Mouse (Mus musculus): ENCODE measurements at regions not wholly inside any gene's neighbourhood (a gene's known extent, or its start where the extent isn't known, plus 50 kb on each side); places are given as distances from the start of the nearest gene placed in this dataset.

DNA sequence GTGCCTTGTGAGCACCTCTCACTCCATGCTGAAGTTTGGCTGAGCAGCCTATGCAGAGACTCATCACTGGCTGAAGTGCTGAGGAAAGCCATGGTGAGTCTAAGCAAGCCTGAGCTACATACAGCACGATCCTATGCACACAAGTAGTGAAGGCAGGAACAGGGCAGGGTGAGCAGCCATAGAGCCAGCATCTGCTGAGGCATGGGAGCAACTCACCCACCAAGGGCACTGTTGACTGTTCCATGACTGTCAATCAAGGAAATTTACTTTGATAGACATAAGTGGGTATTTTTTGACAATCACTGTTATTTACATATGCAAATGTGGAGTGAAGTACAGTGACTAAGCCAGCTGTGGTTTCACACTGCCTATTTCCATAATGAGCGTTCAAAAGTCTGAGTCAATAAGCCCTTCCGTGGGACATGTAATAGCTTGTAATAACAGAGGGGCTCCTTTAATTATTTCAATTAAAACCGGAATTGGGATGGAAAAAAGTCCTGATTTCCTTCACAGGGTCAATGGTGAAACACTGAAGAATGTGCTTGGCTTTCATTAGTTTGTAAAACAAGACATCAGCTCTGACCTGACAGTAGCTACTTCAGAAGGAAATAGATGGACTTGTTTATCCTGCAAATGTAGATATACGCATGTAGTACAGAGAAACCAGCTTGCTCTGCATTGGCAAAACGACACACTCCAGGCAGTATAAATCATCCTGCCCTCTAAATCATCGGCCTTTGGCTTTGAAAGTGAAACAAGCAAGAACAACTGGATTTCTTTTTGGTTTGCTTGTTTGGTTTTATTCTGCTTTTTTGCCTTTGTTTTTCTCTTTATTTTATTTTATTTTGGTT lies 62.1 kb downstream of the Tuba3b start:
- no peak overlapping the region for H3K4me3 ChIP-seq (ENCODE audit: low read depth, low read length)
- no peaks in the 10 kb centered on the region for H3K9me3 ChIP-seq (ENCODE audit: low read length)
- H3K27me3 ChIP-seq (ENCODE audit: insufficient read depth, low read length), result no peaks in the 10 kb centered on the region
- no peak overlapping the region for H3K9ac ChIP-seq
- H3K27ac ChIP-seq (ENCODE audit: low read depth, low read length), result no peak overlapping the region
- H3K4me1 ChIP-seq (ENCODE audit: insufficient read depth), result no peaks in the 10 kb centered on the region
- WGBS, result 53% methylated on average over 7 of the region's 7 CpGs
- no peak for DNase-seq
- no peaks in the 10 kb centered on the region for H3K36me3 ChIP-seq (ENCODE audit: insufficient read depth)
- H3K4me2 ChIP-seq (ENCODE audit: low read depth), result no peak overlapping the region
- TF ChIP-seq CTCF (IDR thresholded peaks at IDR 0.05; ENCODE audit: low read depth), result no peak
- ATAC-seq, result peak; percentile 92

DNA sequence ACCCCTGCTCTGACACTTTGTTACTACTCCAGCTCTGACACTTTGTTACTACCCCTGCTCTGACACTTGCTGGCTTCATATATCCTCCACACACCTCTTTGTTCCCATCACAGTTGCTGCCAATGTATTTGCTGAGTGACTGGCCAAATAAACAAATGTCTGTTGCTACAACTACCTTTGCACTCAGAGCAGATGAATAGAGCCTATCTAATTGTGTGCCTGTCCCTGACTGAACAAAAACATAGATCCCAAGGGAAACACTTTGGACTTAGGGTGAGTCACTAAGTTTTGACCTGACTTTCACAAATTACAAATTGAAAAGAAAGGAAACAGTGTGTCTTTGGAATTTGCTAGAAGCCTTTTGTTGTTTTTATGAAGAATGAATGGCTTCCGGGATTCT lies 64.0 kb downstream of the Tuba3b start:
- WGBS, result 59% methylated on average over 1 of the region's 1 CpGs
- no peak for DNase-seq
- Histone ChIP-seq H3K9me3 (ENCODE audit: low read length) (no peaks in the 10 kb centered on the region), H3K4me3 (ENCODE audit: low read depth, low read length) (no peak overlapping the region), H3K27ac (ENCODE audit: low read depth, low read length) (no peak overlapping the region), H3K9ac (no peak overlapping the region), H3K36me3 (ENCODE audit: insufficient read depth) (no peaks in the 10 kb centered on the region), H3K4me1 (ENCODE audit: insufficient read depth) (peaks cover 2% of the 10 kb centered on the region; the same call in 1 of the 2 replicates), H3K4me2 (ENCODE audit: low read depth) (no peak overlapping the region), H3K27me3 (ENCODE audit: insufficient read depth, low read length) (no peaks in the 10 kb centered on the region)
- no peak for TF ChIP-seq CTCF (IDR thresholded peaks at IDR 0.05; ENCODE audit: low read depth)
- ATAC-seq, result no peak

DNA sequence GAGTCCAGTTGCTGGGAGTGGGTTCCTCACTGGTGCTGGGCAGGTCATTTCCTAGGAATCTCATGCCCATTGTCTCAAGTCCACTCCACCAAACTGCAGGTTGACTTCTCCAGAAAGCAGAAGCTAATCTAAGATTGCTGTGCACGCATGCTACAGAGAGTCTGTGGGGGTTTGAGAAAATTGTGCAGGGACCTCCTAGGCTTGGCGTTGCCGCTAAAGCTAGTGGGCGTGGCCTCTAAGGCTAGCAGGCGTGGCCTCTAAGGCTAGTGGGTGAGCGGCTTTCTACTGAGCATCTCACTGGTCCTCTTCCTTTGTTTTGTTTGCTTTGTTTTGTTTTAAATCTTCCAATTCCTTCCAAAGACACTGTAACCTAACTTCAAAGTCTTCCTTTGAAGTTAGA lies 59.5 kb upstream of the Rassf8 start:
- no peak for TF ChIP-seq CTCF (IDR thresholded peaks at IDR 0.05; ENCODE audit: low read depth)
- no peaks in the 10 kb centered on the region for H3K9me3 ChIP-seq (ENCODE audit: low read length)
- no peak for DNase-seq
- WGBS, result 64% methylated on average over 6 of the region's 6 CpGs
- no peaks in the 10 kb centered on the region for H3K36me3 ChIP-seq (ENCODE audit: insufficient read depth)
- ATAC-seq, result no peak
- no peaks in the 10 kb centered on the region for H3K27me3 ChIP-seq (ENCODE audit: insufficient read depth, low read length)
- H3K27ac ChIP-seq (ENCODE audit: low read depth, low read length), result no peak overlapping the region
- H3K9ac ChIP-seq, result no peak overlapping the region
- peaks cover 4% of the 10 kb centered on the region; the same call in 1 of the 2 replicates for H3K4me1 ChIP-seq (ENCODE audit: insufficient read depth)
- no peak overlapping the region for H3K4me3 ChIP-seq (ENCODE audit: low read depth, low read length)
- H3K4me2 ChIP-seq (ENCODE audit: low read depth), result no peak overlapping the region

DNA sequence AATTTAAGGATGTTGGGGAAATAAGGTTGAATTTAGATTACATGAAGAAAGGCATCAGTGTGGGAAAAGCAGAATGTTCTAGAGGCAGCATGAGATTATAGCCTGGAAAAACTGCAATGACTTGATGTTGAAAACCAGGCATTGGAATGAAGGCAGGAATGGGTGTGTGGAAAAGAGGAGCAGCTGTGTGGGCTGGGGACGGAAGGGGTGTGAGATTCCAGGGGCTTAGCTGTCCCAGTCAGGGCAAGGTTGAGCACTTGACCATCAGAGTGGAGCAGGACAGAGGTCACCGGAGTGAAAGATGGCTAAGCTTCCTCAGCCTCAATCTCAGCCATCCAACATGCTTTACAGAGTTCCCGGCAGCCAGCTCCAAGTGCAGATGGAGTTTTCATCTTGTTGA lies 54.9 kb upstream of the Rassf8 start:
- Histone ChIP-seq H3K4me2 (ENCODE audit: low read depth) (no peak overlapping the region), H3K27ac (ENCODE audit: low read depth, low read length) (no peak overlapping the region), H3K4me1 (ENCODE audit: insufficient read depth) (no peaks in the 10 kb centered on the region), H3K9me3 (ENCODE audit: low read length) (no peaks in the 10 kb centered on the region), H3K36me3 (ENCODE audit: insufficient read depth) (no peaks in the 10 kb centered on the region), H3K4me3 (ENCODE audit: low read depth, low read length) (no peak overlapping the region), H3K9ac (no peak overlapping the region), H3K27me3 (ENCODE audit: insufficient read depth, low read length) (no peaks in the 10 kb centered on the region)
- ATAC-seq (no peak), DNase-seq (no peak)
- TF ChIP-seq CTCF (IDR thresholded peaks at IDR 0.05; ENCODE audit: low read depth), result no peak
- 54% methylated on average over 3 of the region's 3 CpGs for WGBS

DNA sequence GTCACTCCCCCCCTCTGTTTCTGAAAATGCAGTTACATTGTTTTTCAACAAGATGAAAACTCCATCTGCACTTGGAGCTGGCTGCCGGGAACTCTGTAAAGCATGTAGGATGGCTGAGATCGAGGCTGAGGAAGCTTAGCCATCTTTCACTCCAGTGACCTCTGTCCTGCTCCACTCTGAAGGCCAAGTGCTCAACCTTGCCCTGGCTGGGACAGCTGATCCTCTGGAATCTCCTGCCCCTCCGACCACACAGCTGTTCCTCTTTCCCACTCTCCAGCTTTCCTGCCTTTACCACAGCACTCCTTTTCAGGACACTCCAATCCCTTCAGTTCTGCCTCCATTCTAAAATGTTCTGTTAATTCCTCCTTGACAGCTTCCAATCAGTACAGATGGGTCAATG lies 51.7 kb upstream of the Rassf8 start:
- Histone ChIP-seq H3K9me3 (ENCODE audit: low read length) (no peaks in the 10 kb centered on the region), H3K27me3 (ENCODE audit: insufficient read depth, low read length) (no peaks in the 10 kb centered on the region), H3K9ac (no peak overlapping the region), H3K36me3 (ENCODE audit: insufficient read depth) (no peaks in the 10 kb centered on the region), H3K4me3 (ENCODE audit: low read depth, low read length) (no peak overlapping the region), H3K4me1 (ENCODE audit: insufficient read depth) (no peaks in the 10 kb centered on the region), H3K27ac (ENCODE audit: low read depth, low read length) (no peak overlapping the region), H3K4me2 (ENCODE audit: low read depth) (no peak overlapping the region)
- ATAC-seq (no peak), DNase-seq (no peak)
- TF ChIP-seq CTCF (IDR thresholded peaks at IDR 0.05; ENCODE audit: low read depth), result no peak
- WGBS, result 66% methylated on average over 3 of the region's 3 CpGs
